Mouse (Mus musculus): Measurements from ENCODE around the gene Sarnp. TPM values are rescaled to one million over a fixed set of nuclear protein-coding genes. Genes with fewer than 3 reads are reported as not detected.
A peak's percentile ranks its signal among the peaks of the same experiment; 100 is the strongest.

Gene Sarnp
- polyA plus RNA-seq, 1 experiment from 2014 or later: 105 TPM

DNA sequence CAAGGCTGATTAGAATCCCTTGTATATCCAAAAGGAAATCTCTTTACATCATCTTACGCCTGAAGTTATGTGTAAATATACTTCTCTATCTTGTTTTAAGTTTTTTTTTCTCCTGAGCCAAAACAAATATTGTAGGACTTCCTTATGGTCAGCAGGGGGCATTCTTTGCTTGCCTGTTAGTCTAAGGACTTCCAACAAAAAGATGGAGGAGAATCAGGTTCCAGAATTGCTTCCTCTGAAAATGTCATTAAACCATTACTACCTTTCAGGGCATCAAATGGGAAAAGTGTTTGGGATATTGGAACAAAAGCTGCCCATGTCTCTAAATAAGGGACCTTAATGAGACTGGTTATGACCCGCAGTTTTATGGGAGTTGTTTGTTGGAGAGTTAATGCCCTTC, 28.4 kb downstream of the Sarnp start:
- no peak for DNase-seq (ENCODE audit: low read depth, low spot score)
- TF ChIP-seq CTCF (IDR thresholded peaks at IDR 0.05): peak; percentile 58
- ChIA-PET CTCF (interaction anchor here (1.0 to 1.8 kb wide), 4 partner anchors 8 to 86 kb away, joined by 3 to 7 read pairs (median 4); partner anchors contain the start of gene Bloc1s1), POLR2A (no interaction called here)
- no peak for ATAC-seq
- no peaks in the 10 kb centered on the region for H3K27me3 ChIP-seq
- in situ Hi-C loops (cut with MboI; ENCODE audit: low pct_unique_long_range_greater_than_20kb): loop anchor here (5.0 kb wide), 1 partner anchor 132 kb away; no protein-coding TSS in a partner anchor

DNA sequence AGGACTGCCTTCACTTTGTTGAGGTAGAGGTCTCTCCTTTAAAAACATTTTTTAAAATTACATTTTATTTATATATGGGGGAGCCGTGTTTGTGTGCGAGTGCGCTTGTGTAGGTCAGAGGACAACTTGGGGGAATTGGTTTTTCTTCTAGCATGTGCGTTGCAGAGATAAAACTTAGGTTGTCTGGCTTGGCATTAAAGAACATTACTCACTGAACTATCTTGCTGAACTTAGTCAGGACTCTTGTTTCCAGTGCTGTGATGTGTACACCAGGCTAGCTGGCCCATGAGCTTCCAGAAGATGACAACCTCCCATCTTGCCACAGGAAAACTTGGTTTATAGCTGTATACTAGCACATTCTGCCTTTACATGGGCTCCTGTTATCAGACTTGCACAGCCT, 29.5 kb downstream of the Sarnp start:
- in situ Hi-C loops (cut with MboI; ENCODE audit: low pct_unique_long_range_greater_than_20kb): loop anchor here (5.0 kb wide), 1 partner anchor 131 kb away; no protein-coding TSS in a partner anchor
- no peak for ATAC-seq
- TF ChIP-seq CTCF (IDR thresholded peaks at IDR 0.05): no peak
- ChIA-PET POLR2A (no interaction called here), CTCF (interaction anchor here (1.3 to 3.3 kb wide), 4 partner anchors 11 to 62 kb away, joined by 3 to 14 read pairs (median 4); no protein-coding TSS in a partner anchor)
- DNase-seq (ENCODE audit: low read depth, low spot score): no peak
- no peaks in the 10 kb centered on the region for H3K27me3 ChIP-seq

DNA sequence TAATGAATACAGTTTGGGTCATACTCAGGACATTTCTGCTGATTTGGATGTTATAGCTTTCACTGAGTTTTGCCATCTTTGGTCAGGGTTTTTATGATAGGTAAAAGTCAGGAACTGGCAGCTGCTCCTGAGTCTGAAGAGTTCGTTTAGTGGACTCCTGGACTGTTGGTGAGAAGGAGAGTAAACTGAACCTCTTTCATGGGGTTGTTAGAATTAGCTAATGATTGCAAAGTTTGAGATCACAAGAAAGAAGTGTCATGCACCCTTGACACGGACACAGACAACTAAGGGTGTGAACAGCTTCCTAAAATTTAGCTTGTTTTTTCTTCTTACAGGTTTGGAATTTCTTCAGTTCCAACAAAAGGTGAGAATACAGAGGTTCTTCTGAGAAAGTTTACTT, 31.3 kb downstream of the Sarnp start:
- ATAC-seq (no peak), DNase-seq (ENCODE audit: low read depth, low spot score) (no peak)
- no peaks in the 10 kb centered on the region for H3K27me3 ChIP-seq
- CTCF ChIA-PET: interaction anchor here (1.0 to 3.3 kb wide), 5 partner anchors 10 to 41 kb away, joined by 3 to 14 read pairs (median 8); no protein-coding TSS in a partner anchor
- in situ Hi-C loops (cut with MboI; ENCODE audit: low pct_unique_long_range_greater_than_20kb): loop anchor here (5.0 kb wide), 1 partner anchor 129 kb away; no protein-coding TSS in a partner anchor
- no peak for TF ChIP-seq CTCF (IDR thresholded peaks at IDR 0.05)
- POLR2A ChIA-PET: no interaction called here

DNA sequence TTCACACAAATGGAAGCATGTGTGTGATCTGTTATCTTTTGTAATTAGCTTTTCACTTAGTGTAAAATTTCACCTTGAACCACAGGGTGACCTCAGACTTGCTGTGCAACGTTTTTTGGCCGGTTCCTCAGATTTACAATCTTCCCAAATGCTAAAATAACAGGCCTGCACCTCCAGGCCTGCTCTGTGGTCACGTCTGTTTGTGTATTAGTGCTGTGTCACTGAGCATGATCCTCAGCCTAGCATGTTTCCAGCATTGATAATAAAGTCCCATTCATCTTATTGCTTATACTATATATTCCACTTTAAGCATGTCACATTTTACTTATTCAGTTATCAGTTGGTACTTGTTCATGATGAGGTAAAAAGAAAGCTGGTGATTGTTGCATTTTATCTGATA, 33.2 kb downstream of the Sarnp start:
- H3K27me3 ChIP-seq: no peaks in the 10 kb centered on the region
- in situ Hi-C loops (cut with MboI; ENCODE audit: low pct_unique_long_range_greater_than_20kb): no loop called here
- DNase-seq (ENCODE audit: low read depth, low spot score): no peak
- TF ChIP-seq CTCF (IDR thresholded peaks at IDR 0.05): no peak
- ChIA-PET CTCF (interaction anchor here (0.7 to 2.6 kb wide), 4 partner anchors 13 to 96 kb away, joined by 3 to 10 read pairs (median 3); no protein-coding TSS in a partner anchor), POLR2A (no interaction called here)
- ATAC-seq: no peak

DNA sequence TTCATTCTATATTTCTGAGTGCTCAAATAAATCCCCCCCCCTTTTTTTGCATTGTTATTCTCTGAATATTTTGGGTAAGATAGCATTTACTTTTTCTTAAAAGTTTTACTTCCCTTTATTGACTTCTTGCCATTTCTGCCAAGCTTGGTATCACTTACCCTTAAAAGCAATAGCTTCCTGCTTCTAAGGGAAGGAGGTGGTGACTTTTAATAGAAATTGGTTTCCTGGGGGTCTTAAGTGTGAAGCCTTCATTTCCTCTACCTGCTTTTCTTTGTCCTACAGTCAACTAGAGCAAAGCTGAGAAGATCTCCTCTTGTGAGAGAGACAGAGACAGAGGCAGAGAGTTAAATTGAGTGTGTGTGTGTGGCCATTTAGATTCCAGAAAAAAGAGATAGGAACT, 44.0 kb downstream of the Sarnp start:
- CTCF ChIA-PET: interaction anchor here (1.2 to 2.8 kb wide), 3 partner anchors 10 to 335 kb away, joined by 3 to 8 read pairs (median 4); partner anchors contain the start of gene Esyt1
- DNase-seq (ENCODE audit: low read depth, low spot score) (no peak), ATAC-seq (no peak)
- POLR2A ChIA-PET: no interaction called here
- no peaks in the 10 kb centered on the region for H3K27me3 ChIP-seq
- TF ChIP-seq CTCF (IDR thresholded peaks at IDR 0.05): no peak
- in situ Hi-C loops (cut with MboI; ENCODE audit: low pct_unique_long_range_greater_than_20kb): no loop called here

DNA sequence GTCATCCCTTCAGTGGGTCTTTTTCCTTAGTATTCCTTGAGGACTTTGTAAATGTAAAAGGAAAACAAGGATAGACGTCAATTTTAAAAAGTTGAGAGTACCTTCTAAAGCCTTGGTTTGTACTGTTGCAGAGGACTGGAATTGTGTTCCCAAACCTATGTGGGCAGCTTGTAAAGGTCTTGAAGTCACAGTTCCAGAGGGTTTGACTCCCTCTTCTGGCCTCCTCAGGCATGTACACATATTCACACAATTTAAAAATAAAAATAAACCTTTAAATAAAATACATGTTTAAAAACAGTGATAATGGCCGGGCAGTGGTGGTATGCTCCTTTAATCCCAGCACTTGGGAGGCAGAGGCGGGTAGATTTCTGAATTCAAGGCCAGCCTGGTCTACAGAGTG, 48.9 kb downstream of the Sarnp start:
- ChIA-PET POLR2A (no interaction called here), CTCF (interaction anchor here (1.0 to 1.6 kb wide), 4 partner anchors 10 to 29 kb away, joined by 3 to 5 read pairs (median 4); no protein-coding TSS in a partner anchor)
- in situ Hi-C loops (cut with MboI; ENCODE audit: low pct_unique_long_range_greater_than_20kb): no loop called here
- ATAC-seq: no peak
- peak; percentile 58 for TF ChIP-seq CTCF (IDR thresholded peaks at IDR 0.05)
- DNase-seq (ENCODE audit: low read depth, low spot score): no peak
- H3K27me3 ChIP-seq: no peaks in the 10 kb centered on the region

DNA sequence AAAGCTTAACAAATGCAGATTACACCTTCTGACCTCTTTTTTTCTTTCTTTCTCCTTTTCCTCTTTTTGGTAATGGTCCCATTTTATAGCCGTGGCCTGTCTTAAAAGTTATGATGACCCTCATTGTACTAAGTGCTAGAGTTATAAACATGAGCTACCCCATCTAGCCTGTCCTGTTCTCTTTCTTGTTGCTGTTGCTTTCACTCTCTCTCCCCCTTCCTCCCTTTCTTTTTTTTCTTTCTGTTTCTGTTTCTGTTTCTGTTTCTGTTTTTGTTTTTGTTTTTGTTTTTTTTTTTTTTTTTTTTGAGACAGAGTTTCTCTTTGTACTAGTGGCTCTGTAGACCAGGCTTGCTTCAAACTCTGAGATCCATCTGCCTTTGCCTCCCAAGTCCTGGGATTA, 49.4 kb downstream of the Sarnp start:
- in situ Hi-C loops (cut with MboI; ENCODE audit: low pct_unique_long_range_greater_than_20kb): no loop called here
- ChIA-PET POLR2A (interaction anchor here (0.5 kb wide), 1 partner anchor 111 kb away, joined by 4 read pairs; no protein-coding TSS in a partner anchor), CTCF (interaction anchor here (1.3 to 1.6 kb wide), 3 partner anchors 9 to 28 kb away, joined by 3 to 5 read pairs (median 4); no protein-coding TSS in a partner anchor)
- ATAC-seq: no peak
- TF ChIP-seq CTCF (IDR thresholded peaks at IDR 0.05): no peak
- DNase-seq (ENCODE audit: low read depth, low spot score): no peak
- H3K27me3 ChIP-seq: no peaks in the 10 kb centered on the region

DNA sequence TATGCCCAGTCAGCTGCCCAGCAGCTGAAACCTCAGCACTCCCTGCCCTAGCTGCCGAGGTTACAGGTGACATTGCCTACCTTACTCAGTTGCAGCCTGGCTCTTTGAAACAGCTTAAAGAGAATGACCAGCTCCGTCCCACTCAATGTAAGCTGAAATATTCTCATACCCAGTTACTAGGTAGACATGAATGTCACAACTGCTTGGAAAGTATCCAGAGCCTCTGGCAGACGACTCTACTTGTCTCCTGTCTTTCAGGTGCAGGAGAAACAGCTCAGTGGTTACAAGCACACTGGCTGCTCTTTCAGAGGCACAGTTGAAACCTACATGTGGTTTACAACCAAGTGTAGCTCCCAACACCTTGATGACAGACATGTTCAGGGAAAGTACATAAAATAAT, 53.2 kb downstream of the Sarnp start:
- ChIA-PET CTCF (interaction anchor here (1.1 to 2.0 kb wide), 3 partner anchors 10 to 39 kb away, joined by 4 to 5 read pairs (median 5); no protein-coding TSS in a partner anchor), POLR2A (interaction anchor here (0.7 kb wide), 1 partner anchor 20 kb away, joined by 4 read pairs; no protein-coding TSS in a partner anchor)
- ATAC-seq (no peak), DNase-seq (ENCODE audit: low read depth, low spot score) (no peak)
- no peak for TF ChIP-seq CTCF (IDR thresholded peaks at IDR 0.05)
- in situ Hi-C loops (cut with MboI; ENCODE audit: low pct_unique_long_range_greater_than_20kb): no loop called here
- no peaks in the 10 kb centered on the region for H3K27me3 ChIP-seq

DNA sequence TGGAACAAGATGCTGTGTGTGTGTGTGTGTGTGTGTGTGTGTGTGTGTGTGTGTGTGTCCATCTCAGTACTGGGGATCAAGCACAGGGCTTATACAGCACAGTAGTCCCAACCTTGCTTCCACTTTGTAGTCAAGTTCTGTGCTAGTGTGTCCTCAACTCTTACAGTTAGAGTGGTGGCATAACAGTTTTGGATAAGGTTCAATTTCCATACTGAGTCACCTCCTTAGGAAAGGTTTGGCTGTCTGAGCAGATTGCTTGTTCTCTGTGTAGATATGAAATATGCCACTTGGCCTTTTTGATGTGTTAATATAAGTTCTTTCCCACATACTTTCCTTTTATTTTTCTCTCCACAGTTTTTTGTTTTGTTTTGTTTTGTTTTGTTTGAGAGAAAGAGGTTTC, 61.2 kb downstream of the Sarnp start:
- in situ Hi-C loops (cut with MboI; ENCODE audit: low pct_unique_long_range_greater_than_20kb): no loop called here
- POLR2A ChIA-PET: interaction anchor here (1.5 kb wide), 1 partner anchor 13 kb away, joined by 3 read pairs; the partner anchor contains the start of gene Gdf11
- TF ChIP-seq CTCF (IDR thresholded peaks at IDR 0.05): no peak

DNA sequence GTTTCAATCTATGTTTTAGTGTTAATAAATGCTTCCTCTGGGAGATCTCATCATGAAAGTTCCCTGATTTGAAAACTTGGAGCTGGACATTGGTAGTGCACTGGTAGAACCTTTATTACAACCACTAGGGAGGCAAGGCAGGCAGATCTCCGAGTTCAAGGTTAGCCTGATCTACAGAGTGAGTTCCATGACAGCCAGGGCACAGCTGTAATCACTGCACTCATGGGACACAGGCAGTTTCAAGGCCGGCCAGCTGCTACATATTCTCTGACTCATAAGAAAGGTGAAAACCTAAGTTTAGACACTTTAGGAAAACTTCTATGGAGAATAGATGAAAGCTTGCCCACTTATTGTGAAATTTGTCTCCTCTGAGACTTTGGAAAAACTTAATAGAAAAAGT, 61.7 kb downstream of the Sarnp start:
- POLR2A ChIA-PET: interaction anchor here (0.9 to 1.5 kb wide), 2 partner anchors 12 to 18 kb away, joined by 3 read pairs; partner anchors contain the start of gene Gdf11
- ATAC-seq: no peak
- in situ Hi-C loops (cut with MboI; ENCODE audit: low pct_unique_long_range_greater_than_20kb): no loop called here
- TF ChIP-seq CTCF (IDR thresholded peaks at IDR 0.05): no peak
- H3K27me3 ChIP-seq: no peaks in the 10 kb centered on the region
- DNase-seq (ENCODE audit: low read depth, low spot score): no peak
- CTCF ChIA-PET: interaction anchor here (1.5 to 2.0 kb wide), 2 partner anchors 15 to 17 kb away, joined by 3 to 5 read pairs; no protein-coding TSS in a partner anchor

More for the DNA sequence above, 61.2 kb downstream of the Sarnp start:
- DNase-seq (ENCODE audit: low read depth, low spot score) (no peak), ATAC-seq (no peak)
- CTCF ChIA-PET: no interaction called here
- H3K27me3 ChIP-seq: no peaks in the 10 kb centered on the region

DNA sequence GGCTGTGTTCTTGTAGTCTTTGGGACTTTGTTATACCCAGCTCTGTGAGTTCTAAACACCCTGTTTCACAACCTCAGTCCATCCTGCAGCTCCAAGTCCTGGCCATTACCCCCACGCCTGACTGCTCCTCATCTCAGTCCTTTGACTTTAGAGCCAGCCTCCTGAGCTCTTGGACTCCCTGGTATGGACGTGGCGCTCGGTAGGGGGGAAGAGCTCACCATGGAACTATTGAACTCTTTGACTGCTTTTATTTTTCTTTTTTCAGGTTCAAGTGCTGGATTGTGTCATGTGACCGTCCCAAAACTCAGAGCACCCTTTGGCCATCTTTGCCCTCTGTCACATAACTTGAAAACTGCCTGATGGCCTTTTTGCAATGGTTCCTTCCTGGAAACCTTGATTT, 64.9 kb downstream of the Sarnp start:
- DNase-seq (ENCODE audit: low read depth, low spot score): no peak
- CTCF ChIA-PET: interaction anchor here (1.0 to 2.5 kb wide), 5 partner anchors 10 to 40 kb away, joined by 3 to 6 read pairs (median 4); no protein-coding TSS in a partner anchor
- POLR2A ChIA-PET: interaction anchor here (0.6 to 1.5 kb wide), 2 partner anchors 8 to 9 kb away, joined by 3 to 4 read pairs; no protein-coding TSS in a partner anchor
- in situ Hi-C loops (cut with MboI; ENCODE audit: low pct_unique_long_range_greater_than_20kb): no loop called here
- no peak for ATAC-seq
- H3K27me3 ChIP-seq: no peaks in the 10 kb centered on the region
- no peak for TF ChIP-seq CTCF (IDR thresholded peaks at IDR 0.05)

Data from Patski (cell line).